Mouse (Mus musculus) layer of hippocampus, postnatal 25 days (tissue): ENCODE results near the gene Ptgir. TPM values are rescaled to one million over a fixed set of nuclear protein-coding genes. Genes with fewer than 3 reads are reported as not detected.

Experiments
- DNase-seq, 2 experiments: peaks; one replicate each; pipeline ENCODE4 v3.0.0; 2022; ENCODE audit warnings: mixed read lengths in 2 of 2, low spot score in 1 of 2; ENCODE audit errors: extremely low spot score in 1 of 2
- total RNA-seq, 2 experiments: library from RNA; stranded (reverse); gene quantifications; 2 replicates each; pipeline ENCODE4 v1.2.3; 2021

Gene Ptgir
- total RNA-seq, 2 experiments from 2014 or later, result 0.09 TPM; not detected in 1

DNA sequence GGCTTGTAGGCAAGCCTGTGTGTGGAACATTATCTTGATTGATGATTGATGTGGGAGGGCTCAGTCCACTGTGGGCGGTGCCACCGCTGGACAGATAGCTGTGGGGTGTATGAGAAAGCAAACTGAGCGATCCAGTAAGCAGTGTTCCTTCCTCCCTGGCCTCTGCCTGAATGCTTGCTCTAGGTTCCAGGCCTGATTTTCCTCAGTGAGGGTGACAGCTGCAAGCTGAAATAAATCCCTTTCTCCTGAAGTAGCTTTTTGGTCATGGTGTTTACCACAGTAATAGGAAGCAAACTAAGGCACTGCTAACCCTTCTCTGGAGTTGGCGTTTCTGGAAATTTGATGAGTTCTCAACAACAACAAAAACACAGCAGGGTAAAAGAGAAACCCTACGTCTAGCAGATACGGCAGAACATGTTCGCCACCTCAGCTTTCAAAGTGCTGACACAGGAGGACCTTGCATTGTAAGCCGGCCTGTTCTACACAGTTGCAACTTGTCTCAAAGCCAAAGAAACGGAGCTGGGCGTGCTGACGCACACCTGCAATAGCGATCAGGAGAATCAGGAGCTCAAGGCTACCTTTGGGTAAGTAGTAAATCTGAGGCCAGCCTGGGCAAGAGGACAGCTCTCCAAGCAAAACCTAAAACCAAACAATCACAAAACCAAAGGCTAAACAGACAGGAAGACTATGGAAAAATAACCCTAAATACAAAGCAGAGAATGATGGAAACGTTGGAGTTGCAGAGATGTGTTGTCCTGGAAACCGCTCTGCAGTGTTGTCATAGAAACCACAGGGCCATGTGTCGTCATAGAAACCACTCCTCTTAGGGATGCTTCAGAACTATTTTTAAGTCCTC is 50.3 kb downstream of the Ptgir start:
- DNase-seq, result no peak

- DNase-seq, result peak; percentile 77 to 85
Observed at GRCm38 (mm10) chr7:16959539-16960187, 53.4 kb downstream of the Ptgir start, which contains the start of gene Pnmal1. Gene Pnmal1, plus strand, starts transcription at chr7:16959679.

Other genes with a start within 250 kb of the Ptgir start
- not detected for gene Ceacam15, start 230.8 kb upstream of the Ptgir start, total RNA-seq
- gene Ceacam9, start 184.6 kb upstream of the Ptgir start, total RNA-seq, result not detected
- gene Ap2s1, start 168.1 kb upstream of the Ptgir start, total RNA-seq, result 100 to 1,000 TPM; 278 to 315 TPM
- 1 to 10 TPM; 2.4 to 3.5 TPM for gene Slc1a5, start 125.2 kb upstream of the Ptgir start, total RNA-seq
- 100 to 1,000 TPM; 322 to 327 TPM for gene Strn4, start 90.6 kb upstream of the Ptgir start, total RNA-seq
- gene Fkrp, start 89.8 kb upstream of the Ptgir start, total RNA-seq, result 10 to 100 TPM; 46.7 to 47.7 TPM
- gene Prkd2, start 63.6 kb upstream of the Ptgir start, total RNA-seq, result 1 to 10 TPM; 5.2 to 6.9 TPM
- gene Dact3, start 31.2 kb upstream of the Ptgir start, total RNA-seq, result 100 to 1,000 TPM; 150 to 160 TPM
- gene Gng8, start 14.7 kb upstream of the Ptgir start, total RNA-seq, result 1 to 10 TPM; 2.5 to 3.2 TPM
- 1,000 to 10,000 TPM; 2,256 to 2,439 TPM for gene Calm3, start 17.6 kb downstream of the Ptgir start, total RNA-seq
- gene Pnmal2, start 38.2 kb downstream of the Ptgir start, total RNA-seq, result 100 to 1,000 TPM; 320 to 337 TPM
- gene Pnmal1, start 53.2 kb downstream of the Ptgir start, total RNA-seq, result 100 to 1,000 TPM; 104 to 117 TPM
- 10 to 100 TPM; 52.6 to 53.6 TPM for gene Gm42372, start 76.6 kb downstream of the Ptgir start, total RNA-seq
- gene Ccdc8, start 86.2 kb downstream of the Ptgir start, total RNA-seq, result 1 to 10 TPM; 2.2 to 2.5 TPM
- 100 to 1,000 TPM; 150 to 153 TPM for gene Ppp5c, start 121.4 kb downstream of the Ptgir start, total RNA-seq
- gene Hif3a, start 155.9 kb downstream of the Ptgir start, total RNA-seq, result 1 to 10 TPM; 4.1 to 9.1 TPM
- 1 to 10 TPM; 3.4 to 3.7 TPM for gene Psg16, start 167.6 kb downstream of the Ptgir start, total RNA-seq
- not detected for gene Ceacam3, start 243.8 kb downstream of the Ptgir start, total RNA-seq